In the genomic region with DNA sequence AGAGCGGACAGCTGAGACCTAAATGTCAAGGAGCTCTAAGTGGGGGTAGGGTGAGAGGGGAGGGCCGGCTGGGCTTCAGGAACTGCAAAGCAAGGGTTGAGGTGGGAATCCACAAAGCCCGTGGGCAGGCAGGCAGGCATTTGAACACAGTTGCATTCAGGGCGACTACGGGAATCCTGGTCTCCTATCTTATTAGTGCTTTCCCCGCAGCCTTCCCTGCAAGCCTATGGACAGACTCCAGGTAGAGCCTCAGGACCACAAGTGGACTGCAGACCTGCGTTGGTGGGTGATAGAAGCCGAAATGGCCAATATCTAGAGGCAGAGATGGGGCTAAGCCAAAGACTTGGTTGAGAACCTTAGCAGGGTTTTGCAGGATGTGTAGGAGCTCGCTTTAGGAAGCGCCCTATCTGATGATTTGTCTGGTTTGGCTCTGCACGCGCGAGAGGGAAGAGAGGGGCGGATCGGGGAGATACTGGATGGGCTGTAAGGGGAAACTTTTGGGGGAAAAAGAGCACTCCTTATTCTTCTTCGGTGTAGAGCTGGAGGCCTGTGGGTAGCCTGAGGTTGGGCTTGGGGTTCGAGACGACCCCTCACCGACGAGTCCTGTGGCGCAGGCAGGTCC, we compare ENCODE assay signal across 8 mouse cellular contexts. TPM values are rescaled to one million over a fixed set of nuclear protein-coding genes. Genes with fewer than 3 reads are reported as not detected.
A peak's percentile ranks its signal among the peaks of the same experiment; 100 is the strongest.
DNase-seq lines count a peak whose midpoint lies in the region; ATAC-seq and TF ChIP-seq lines count a peak whose summit lies in the region.

No protein-coding gene starts in this region.

- no peak; a peak in 1 of 4 replicates for TF ChIP-seq EP300 in MEL (IDR thresholded peaks at IDR 0.05; ENCODE audit: low read depth in 1 of 2, low read length in 2 of 2)

- H3K27ac ChIP-seq in heart, embryonic 11.5 days (ENCODE audit: low read depth, low read length): peak overlapping the region; percentile 94
- H3K27ac ChIP-seq in MEL (ENCODE audit: control insufficient read depth, low read depth, low read length): peak overlapping the region; percentile 98
- no peak overlapping the region; the same call in 1 of the 2 replicates for H3K27ac ChIP-seq in hindbrain, embryonic 11.5 days (ENCODE audit: low read depth, low read length)
- H3K27ac ChIP-seq in midbrain, embryonic 11.5 days (ENCODE audit: low read depth, low read length): no peak overlapping the region

- H3K27me3 ChIP-seq in heart, embryonic 11.5 days (ENCODE audit: control insufficient read depth, insufficient read depth, low read length): no peaks in the 10 kb centered on the region
- H3K27me3 ChIP-seq in MEL (ENCODE audit: control insufficient read depth in 1 of 2, insufficient read depth in 2 of 2, low read length in 2 of 2): no peaks in the 10 kb centered on the region
- H3K27me3 ChIP-seq in hindbrain, embryonic 11.5 days (ENCODE audit: control insufficient read depth, insufficient read depth, low read length): peaks cover 7% of the 10 kb centered on the region; the same call in 1 of the 2 replicates
- H3K27me3 ChIP-seq in midbrain, embryonic 11.5 days (ENCODE audit: control insufficient read depth, insufficient read depth, low read length): peaks cover 16% of the 10 kb centered on the region

- peak overlapping the region; percentile 51 for H3K4me3 ChIP-seq in heart, embryonic 11.5 days (ENCODE audit: low read depth, low read length)
- H3K4me3 ChIP-seq in MEL (ENCODE audit: control insufficient read depth in 1 of 2, insufficient read depth in 1 of 2, low read depth in 2 of 2, low read length in 2 of 2): peak overlapping the region; percentile 78 to 79
- peak overlapping the region; percentile 29 for H3K4me3 ChIP-seq in hindbrain, embryonic 11.5 days (ENCODE audit: low read depth, low read length)
- peak overlapping the region; percentile 31 for H3K4me3 ChIP-seq in midbrain, embryonic 11.5 days (ENCODE audit: low read depth, low read length)

- H3K79me2 ChIP-seq in MEL (ENCODE audit: control insufficient read depth, insufficient read depth, low read length, poor library complexity): peaks cover 31% of the 10 kb centered on the region

- TF ChIP-seq POLR2A in MEL (IDR thresholded peaks at IDR 0.05; ENCODE audit: control insufficient read depth in 1 of 2, insufficient read depth in 1 of 2, low read depth in 1 of 2, low read length in 2 of 2, poor library complexity in 1 of 2): peak in 1 of 2 experiments; percentile 80; a peak in 2 of 4 replicates

- DNase-seq in heart, postnatal 10 days: no peak
- DNase-seq in MEL (ENCODE audit: low read depth, low spot score): peak; percentile 88
- peak; percentile 43 for DNase-seq in hindbrain, embryonic 11.5 days (ENCODE audit: low spot score)
- DNase-seq in midbrain, embryonic 11.5 days (ENCODE audit: low spot score, missing footprints): no peak
- DNase-seq in cerebellum, postnatal 10 days: no peak
- DNase-seq in ovary, postnatal 36 days (ENCODE audit: low spot score): no peak

- H3K9me3 ChIP-seq in heart, embryonic 11.5 days (replicated peaks; ENCODE audit: control insufficient read depth, low read length): no peaks in the 10 kb centered on the region
- H3K9me3 ChIP-seq in MEL (replicated peaks; ENCODE audit: insufficient read depth, low read length): no peaks in the 10 kb centered on the region
- H3K9me3 ChIP-seq in hindbrain, embryonic 11.5 days (ENCODE audit: control insufficient read depth, low read length): no peaks in the 10 kb centered on the region
- H3K9me3 ChIP-seq in midbrain, embryonic 11.5 days (ENCODE audit: control insufficient read depth, low read length): no peaks in the 10 kb centered on the region

- H3K4me2 ChIP-seq in heart, embryonic 11.5 days: peak overlapping the region; percentile 89
- H3K4me2 ChIP-seq in hindbrain, embryonic 11.5 days (replicated peaks; ENCODE audit: low read depth, low read length): peak overlapping the region; percentile 49
- peak overlapping the region; percentile 51 for H3K4me2 ChIP-seq in midbrain, embryonic 11.5 days

- intact Hi-C loops in heart, postnatal 10 days (cut with DNase I): no loop called here

- H3K36me3 ChIP-seq in heart, embryonic 11.5 days (ENCODE audit: control insufficient read depth, insufficient read depth, low read length): peaks cover 6% of the 10 kb centered on the region; the same call in 1 of the 2 replicates
- peaks cover 0 to 43% of the 10 kb centered on the region in 2 experiments; a peak in 2 of 4 replicates for H3K36me3 ChIP-seq in MEL (ENCODE audit: control insufficient read depth in 1 of 2, insufficient read depth in 2 of 2, low read length in 2 of 2)
- H3K36me3 ChIP-seq in hindbrain, embryonic 11.5 days (ENCODE audit: control insufficient read depth, insufficient read depth, low read length): peaks cover 2% of the 10 kb centered on the region; the same call in 1 of the 2 replicates
- H3K36me3 ChIP-seq in midbrain, embryonic 11.5 days (ENCODE audit: control insufficient read depth, insufficient read depth, low read length): 0 out of 2 replicates have a peak, but pooled peaks cover 2% of the 10 kb centered on the region

- H3K9ac ChIP-seq in heart, embryonic 11.5 days (ENCODE audit: low read depth, low read length): peak overlapping the region; percentile 84
- peak overlapping the region; percentile 94 for H3K9ac ChIP-seq in MEL (ENCODE audit: control insufficient read depth, low read depth, low read length, poor library complexity, severe bottlenecking)
- peak overlapping the region; percentile 53; the same call in 1 of the 2 replicates for H3K9ac ChIP-seq in hindbrain, embryonic 11.5 days (ENCODE audit: low read depth, low read length)
- H3K9ac ChIP-seq in midbrain, embryonic 11.5 days (ENCODE audit: low read length): peak overlapping the region; percentile 65

- H3K4me1 ChIP-seq in heart, embryonic 11.5 days (ENCODE audit: control insufficient read depth, insufficient read depth, low read length): peaks cover 34% of the 10 kb centered on the region
- peaks cover 16 to 50% of the 10 kb centered on the region in 2 experiments for H3K4me1 ChIP-seq in MEL (ENCODE audit: control insufficient read depth in 1 of 2, insufficient read depth in 2 of 2, low read length in 2 of 2)
- peaks cover 9% of the 10 kb centered on the region; the same call in 1 of the 2 replicates for H3K4me1 ChIP-seq in hindbrain, embryonic 11.5 days (replicated peaks; ENCODE audit: control insufficient read depth, insufficient read depth, low read length)
- peaks cover 10% of the 10 kb centered on the region; the same call in 1 of the 2 replicates for H3K4me1 ChIP-seq in midbrain, embryonic 11.5 days (ENCODE audit: control insufficient read depth, insufficient read depth, low read length)

- 26% methylated on average over 21 of the region's 21 CpGs for WGBS in heart, embryonic 11.5 days (ENCODE audit: insufficient replicate concordance)
- WGBS in hindbrain, embryonic 11.5 days: 43% methylated on average over 21 of the region's 21 CpGs
- 39% methylated on average over 21 of the region's 21 CpGs for WGBS in midbrain, embryonic 11.5 days

- no peak for ATAC-seq in heart, embryonic 11.5 days (replicated peaks; ENCODE audit: insufficient number of reproducible peaks, low FRiP score, low TSS enrichment)
- no peak for ATAC-seq in hindbrain, embryonic 11.5 days (ENCODE audit: low FRiP score)
- ATAC-seq in midbrain, embryonic 11.5 days (ENCODE audit: low FRiP score): no peak
- no peak for ATAC-seq in activated CD4-positive, CD25-positive, alpha-beta regulatory T cell, adult 4 months

- no peak for TF ChIP-seq RAD21 in MEL (IDR thresholded peaks at IDR 0.05; ENCODE audit: low read depth, low read length)

- TF ChIP-seq CTCF in MEL (IDR thresholded peaks at IDR 0.05 in 2 of 3, conservative IDR thresholded peaks at IDR 0.05 in 1 of 3; ENCODE audit: control insufficient read depth in 1 of 3, insufficient read depth in 1 of 3, low read depth in 2 of 3, low read length in 3 of 3, poor library complexity in 1 of 3, severe bottlenecking in 1 of 3): no peak

RNA-seq across cellular contexts. Expression of gene Smdt1, which starts 1.8 kb away (rescaled TPM):
- 320 and 330 TPM in 2 replicates for polyA plus RNA-seq in heart, embryonic 11.5 days (2014; fragmentation: Nextera tagmentation; extraction: Ambion mirVana)
- 100 to 1,000 TPM; 195 to 202 TPM for total RNA-seq in heart, postnatal 10 days (2021)
- 111 and 132 TPM in 2 replicates for total RNA-seq in MEL (2012; rRNA removed)
- polyA plus RNA-seq in MEL (2012; ENCODE audit: insufficient read depth in 1 of 2, insufficient read length in 2 of 2, low read depth in 1 of 2, low replicate concordance in 2 of 2, missing spikeins in 1 of 2): 100 to 1,000 TPM in 1 of 2 experiments, not detected in 1; 159 TPM
- 267 and 274 TPM in 2 replicates for polyA plus RNA-seq in hindbrain, embryonic 11.5 days (2014; fragmentation: Nextera tagmentation; extraction: Ambion mirVana)
- 253 and 268 TPM in 2 replicates for polyA plus RNA-seq in midbrain, embryonic 11.5 days (2014; fragmentation: Nextera tagmentation; extraction: Ambion mirVana)
- polyA plus RNA-seq in activated CD4-positive, CD25-positive, alpha-beta regulatory T cell, adult 4 months (2017; shearing (Covaris generic)): 100 to 1,000 TPM; 132 to 140 TPM

RNA-seq across cellular contexts. Expression of gene Pheta2, which starts 1.8 kb away (rescaled TPM):
- polyA plus RNA-seq in heart, embryonic 11.5 days (2014; fragmentation: Nextera tagmentation; extraction: Ambion mirVana): 10.0 and 11.3 TPM in 2 replicates
- 1 to 10 TPM; 2.8 to 3.2 TPM for total RNA-seq in heart, postnatal 10 days (2021)
- 25.1 and 34.9 TPM in 2 replicates for total RNA-seq in MEL (2012; rRNA removed)
- polyA plus RNA-seq in MEL (2012; ENCODE audit: insufficient read depth in 1 of 2, insufficient read length in 2 of 2, low read depth in 1 of 2, low replicate concordance in 2 of 2, missing spikeins in 1 of 2): 10 to 100 TPM in 1 of 2 experiments, not detected in 1; 39.3 TPM
- polyA plus RNA-seq in hindbrain, embryonic 11.5 days (2014; fragmentation: Nextera tagmentation; extraction: Ambion mirVana): 3.3 and 4.0 TPM in 2 replicates
- polyA plus RNA-seq in midbrain, embryonic 11.5 days (2014; fragmentation: Nextera tagmentation; extraction: Ambion mirVana): 3.4 and 4.3 TPM in 2 replicates
- polyA plus RNA-seq in activated CD4-positive, CD25-positive, alpha-beta regulatory T cell, adult 4 months (2017; shearing (Covaris generic)): 1 to 10 TPM; 5.3 to 5.8 TPM

RNA-seq across cellular contexts. Expression of gene Naga, which starts 1.8 kb away (rescaled TPM):
- 33.4 and 38.7 TPM in 2 replicates for polyA plus RNA-seq in heart, embryonic 11.5 days (2014; fragmentation: Nextera tagmentation; extraction: Ambion mirVana)
- total RNA-seq in heart, postnatal 10 days (2021): 10 to 100 TPM; 46.3 to 47.5 TPM
- 23.9 and 26.4 TPM in 2 replicates for total RNA-seq in MEL (2012; rRNA removed)
- 10 to 100 TPM in 1 of 2 experiments, not detected in 1; 59.5 TPM for polyA plus RNA-seq in MEL (2012; ENCODE audit: insufficient read depth in 1 of 2, insufficient read length in 2 of 2, low read depth in 1 of 2, low replicate concordance in 2 of 2, missing spikeins in 1 of 2)
- 22.2 and 22.8 TPM in 2 replicates for polyA plus RNA-seq in hindbrain, embryonic 11.5 days (2014; fragmentation: Nextera tagmentation; extraction: Ambion mirVana)
- 20.6 and 21.6 TPM in 2 replicates for polyA plus RNA-seq in midbrain, embryonic 11.5 days (2014; fragmentation: Nextera tagmentation; extraction: Ambion mirVana)
- polyA plus RNA-seq in activated CD4-positive, CD25-positive, alpha-beta regulatory T cell, adult 4 months (2017; shearing (Covaris generic)): 10 to 100 TPM; 44.2 to 63.7 TPM

RNA-seq across cellular contexts. Expression of gene Ndufa6, which starts 13.6 kb away (rescaled TPM):
- 462 and 487 TPM in 2 replicates for polyA plus RNA-seq in heart, embryonic 11.5 days (2014; fragmentation: Nextera tagmentation; extraction: Ambion mirVana)
- 100 to 1,000 TPM; 525 to 549 TPM for total RNA-seq in heart, postnatal 10 days (2021)
- total RNA-seq in MEL (2012; rRNA removed): 377 and 417 TPM in 2 replicates
- 100 to 1,000 TPM in 1 of 2 experiments, not detected in 1; 235 TPM for polyA plus RNA-seq in MEL (2012; ENCODE audit: insufficient read depth in 1 of 2, insufficient read length in 2 of 2, low read depth in 1 of 2, low replicate concordance in 2 of 2, missing spikeins in 1 of 2)
- polyA plus RNA-seq in hindbrain, embryonic 11.5 days (2014; fragmentation: Nextera tagmentation; extraction: Ambion mirVana): 277 and 281 TPM in 2 replicates
- polyA plus RNA-seq in midbrain, embryonic 11.5 days (2014; fragmentation: Nextera tagmentation; extraction: Ambion mirVana): 290 and 293 TPM in 2 replicates
- 100 to 1,000 TPM; 486 to 595 TPM for polyA plus RNA-seq in activated CD4-positive, CD25-positive, alpha-beta regulatory T cell, adult 4 months (2017; shearing (Covaris generic))

RNA-seq across cellular contexts. Expression of gene Cyp2d22, which starts 39.5 kb away (rescaled TPM):
- polyA plus RNA-seq in heart, embryonic 11.5 days (2014; fragmentation: Nextera tagmentation; extraction: Ambion mirVana): 4.1 and 4.4 TPM in 2 replicates
- 10 to 100 TPM; 17.7 to 30.5 TPM for total RNA-seq in heart, postnatal 10 days (2021)
- not detected in 2 replicates for total RNA-seq in MEL (2012; rRNA removed)
- under 1 TPM in 1 of 2 experiments, not detected in 1; 0.10 TPM for polyA plus RNA-seq in MEL (2012; ENCODE audit: insufficient read depth in 1 of 2, insufficient read length in 2 of 2, low read depth in 1 of 2, low replicate concordance in 2 of 2, missing spikeins in 1 of 2)
- polyA plus RNA-seq in hindbrain, embryonic 11.5 days (2014; fragmentation: Nextera tagmentation; extraction: Ambion mirVana): 1.8 and 2.1 TPM in 2 replicates
- 1.7 and 1.9 TPM in 2 replicates for polyA plus RNA-seq in midbrain, embryonic 11.5 days (2014; fragmentation: Nextera tagmentation; extraction: Ambion mirVana)
- polyA plus RNA-seq in activated CD4-positive, CD25-positive, alpha-beta regulatory T cell, adult 4 months (2017; shearing (Covaris generic)): 1 to 10 TPM; 3.6 to 6.5 TPM

Comparison
In these comparisons a context has a peak if more than half of its experiments do, and no peak if none do; other contexts are left out.
1. H3K27ac ChIP-seq: peak in heart, embryonic 11.5 days (single experiment) and MEL (single experiment); none in hindbrain, embryonic 11.5 days (single experiment) and midbrain, embryonic 11.5 days (single experiment).
2. DNase-seq: peak in MEL (single experiment) and hindbrain, embryonic 11.5 days (single experiment); none in heart, postnatal 10 days (0 of 2), midbrain, embryonic 11.5 days (single experiment), cerebellum, postnatal 10 days (0 of 2) and ovary, postnatal 36 days (single experiment).
3. Peak in every context shown above with its lines, with median percentiles within 50 percentile points of each other: H3K4me2 ChIP-seq, H3K4me3 ChIP-seq and H3K9ac ChIP-seq.